Mouse (Mus musculus): ENCODE results near the gene Gan. TPM values are rescaled to one million over a fixed set of nuclear protein-coding genes. Genes with fewer than 3 reads are reported as not detected.

Gan gene
- total and polyA plus RNA-seq, 2 experiments from 2014 or later, result 4.8 to 13.6 TPM

DNA sequence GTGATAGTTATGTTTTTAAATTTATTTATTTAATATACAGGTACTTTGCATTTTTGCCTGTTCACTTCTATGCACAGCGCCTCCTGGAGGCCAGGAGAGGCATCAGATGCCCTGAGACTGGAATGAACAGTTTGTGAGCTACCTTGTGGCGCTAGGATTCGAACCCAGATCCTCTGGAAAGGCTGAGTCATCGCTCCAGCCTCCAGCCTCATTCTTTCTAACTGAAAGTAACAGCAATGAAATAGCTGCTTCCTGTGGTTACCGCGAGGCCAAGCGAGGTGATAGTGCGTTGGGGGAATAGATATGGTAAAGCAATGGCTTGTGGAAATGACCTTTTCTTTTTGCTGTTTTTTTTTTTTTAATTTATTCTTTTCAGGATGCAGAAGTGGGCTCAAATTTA, 30.9 kb upstream of the Gan start:
- Histone ChIP-seq H3K4me3 (ENCODE audit: low read depth, low read length) (no peak overlapping the region), H3K27me3 (ENCODE audit: insufficient read depth, low read length) (no peaks in the 10 kb centered on the region), H3K4me2 (ENCODE audit: low read depth) (no peak overlapping the region), H3K27ac (ENCODE audit: low read depth, low read length) (no peak overlapping the region), H3K9me3 (ENCODE audit: low read length) (no peaks in the 10 kb centered on the region), H3K4me1 (ENCODE audit: insufficient read depth) (no peaks in the 10 kb centered on the region), H3K36me3 (ENCODE audit: insufficient read depth) (no peaks in the 10 kb centered on the region), H3K9ac (no peak overlapping the region)
- DNase-seq (no peak), ATAC-seq (no peak)
- no peak for TF ChIP-seq CTCF (IDR thresholded peaks at IDR 0.05; ENCODE audit: low read depth)
- 86% methylated on average over 8 of the region's 8 CpGs for WGBS

DNA sequence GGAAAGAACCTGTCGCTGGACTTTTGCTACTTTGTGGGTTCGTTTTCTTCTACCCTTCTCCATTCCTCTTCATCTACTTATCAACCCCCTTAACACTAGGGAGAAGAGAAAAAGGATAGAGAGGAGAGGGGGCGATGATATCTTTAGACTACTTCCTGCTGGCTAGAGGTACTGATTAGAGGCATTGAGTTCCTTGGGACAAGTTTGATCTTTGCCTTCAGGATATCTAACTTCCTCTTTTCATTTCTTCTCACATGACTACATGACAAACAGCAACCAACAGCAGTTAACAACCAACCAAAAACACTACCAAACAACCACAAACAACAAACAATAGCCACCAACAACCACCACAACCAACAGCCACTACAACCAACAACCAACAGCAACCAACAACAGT, 24.2 kb upstream of the Gan start:
- no peak overlapping the region for H3K4me2 ChIP-seq (ENCODE audit: low read depth)
- DNase-seq (no peak), ATAC-seq (no peak)
- no peak for TF ChIP-seq CTCF (IDR thresholded peaks at IDR 0.05; ENCODE audit: low read depth)
- WGBS, result 82% methylated on average over 3 of the region's 3 CpGs
- H3K27me3 ChIP-seq (ENCODE audit: insufficient read depth, low read length), result no peaks in the 10 kb centered on the region
- H3K27ac ChIP-seq (ENCODE audit: low read depth, low read length), result no peak overlapping the region
- H3K36me3 ChIP-seq (ENCODE audit: insufficient read depth), result no peaks in the 10 kb centered on the region
- no peak overlapping the region for H3K4me3 ChIP-seq (ENCODE audit: low read depth, low read length)
- no peaks in the 10 kb centered on the region for H3K4me1 ChIP-seq (ENCODE audit: insufficient read depth)
- no peaks in the 10 kb centered on the region for H3K9me3 ChIP-seq (ENCODE audit: low read length)
- no peak overlapping the region for H3K9ac ChIP-seq

- Histone ChIP-seq H3K27me3 (ENCODE audit: insufficient read depth, low read length) (no peaks in the 10 kb centered on the region), H3K4me2 (ENCODE audit: low read depth) (no peak overlapping the region), H3K4me1 (ENCODE audit: insufficient read depth) (no peaks in the 10 kb centered on the region), H3K9me3 (ENCODE audit: low read length) (no peaks in the 10 kb centered on the region), H3K4me3 (ENCODE audit: low read depth, low read length) (no peak overlapping the region), H3K36me3 (ENCODE audit: insufficient read depth) (no peaks in the 10 kb centered on the region), H3K27ac (ENCODE audit: low read depth, low read length) (no peak overlapping the region), H3K9ac (no peak overlapping the region)
- WGBS, result 32% methylated on average over 4 of the region's 4 CpGs
- no peak for TF ChIP-seq CTCF (IDR thresholded peaks at IDR 0.05; ENCODE audit: low read depth)
- ATAC-seq (no peak), DNase-seq (no peak)
Observed at GRCm38 (mm10) chr8:117136351-117136750, 21.6 kb upstream of the Gan start.

- no peaks in the 10 kb centered on the region for H3K9me3 ChIP-seq (ENCODE audit: low read length)
- no peak overlapping the region for H3K27ac ChIP-seq (ENCODE audit: low read depth, low read length)
- TF ChIP-seq CTCF (IDR thresholded peaks at IDR 0.05; ENCODE audit: low read depth), result no peak
- no peak overlapping the region for H3K4me3 ChIP-seq (ENCODE audit: low read depth, low read length)
- WGBS, result 72% methylated on average over 2 of the region's 2 CpGs
- ATAC-seq (no peak), DNase-seq (no peak)
- H3K27me3 ChIP-seq (ENCODE audit: insufficient read depth, low read length), result no peaks in the 10 kb centered on the region
- H3K4me2 ChIP-seq (ENCODE audit: low read depth), result no peak overlapping the region
- H3K4me1 ChIP-seq (ENCODE audit: insufficient read depth), result no peaks in the 10 kb centered on the region
- H3K9ac ChIP-seq, result no peak overlapping the region
- H3K36me3 ChIP-seq (ENCODE audit: insufficient read depth), result no peaks in the 10 kb centered on the region
Observed at GRCm38 (mm10) chr8:117136763-117137162, 21.2 kb upstream of the Gan start.

- 72% methylated on average over 11 of the region's 11 CpGs for WGBS
- no peak for ATAC-seq
- Histone ChIP-seq H3K4me1 (ENCODE audit: insufficient read depth) (no peaks in the 10 kb centered on the region), H3K36me3 (ENCODE audit: insufficient read depth) (no peaks in the 10 kb centered on the region), H3K4me2 (ENCODE audit: low read depth) (no peak overlapping the region), H3K27ac (ENCODE audit: low read depth, low read length) (no peak overlapping the region), H3K4me3 (ENCODE audit: low read depth, low read length) (no peak overlapping the region), H3K9ac (no peak overlapping the region), H3K9me3 (ENCODE audit: low read length) (no peaks in the 10 kb centered on the region), H3K27me3 (ENCODE audit: insufficient read depth, low read length) (no peaks in the 10 kb centered on the region; the same call in 1 of the 2 replicates)
- no peak for TF ChIP-seq CTCF (IDR thresholded peaks at IDR 0.05; ENCODE audit: low read depth)
- DNase-seq, result no peak
Observed at GRCm38 (mm10) chr8:117137357-117137756, 20.6 kb upstream of the Gan start.

DNA sequence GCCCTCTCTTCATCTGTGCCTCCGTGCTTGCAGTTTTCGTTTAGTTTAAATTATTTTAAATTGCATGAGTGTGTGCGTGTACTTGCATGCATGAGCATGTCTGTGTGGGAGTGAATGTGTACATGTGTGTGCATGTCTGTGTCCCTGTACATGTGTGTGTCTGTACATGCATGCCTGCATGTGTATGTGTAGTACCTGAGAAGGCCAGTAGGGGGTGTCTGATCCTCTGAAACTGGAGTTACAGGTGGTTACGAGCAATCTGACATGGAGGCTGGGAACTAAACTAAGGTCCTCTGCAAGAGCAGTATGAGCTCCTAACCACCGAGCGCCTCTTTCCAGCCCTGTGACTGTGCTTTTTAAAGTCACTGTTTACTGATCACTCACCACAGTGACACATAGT, 9.4 kb upstream of the Gan start:
- DNase-seq (no peak), ATAC-seq (no peak)
- no peaks in the 10 kb centered on the region for H3K9me3 ChIP-seq (ENCODE audit: low read length)
- 93% methylated on average over 6 of the region's 6 CpGs for WGBS
- H3K27me3 ChIP-seq (ENCODE audit: insufficient read depth, low read length), result no peaks in the 10 kb centered on the region
- H3K4me1 ChIP-seq (ENCODE audit: insufficient read depth), result no peaks in the 10 kb centered on the region
- H3K36me3 ChIP-seq (ENCODE audit: insufficient read depth), result no peaks in the 10 kb centered on the region
- H3K4me2 ChIP-seq (ENCODE audit: low read depth), result no peak overlapping the region
- H3K27ac ChIP-seq (ENCODE audit: low read depth, low read length), result no peak overlapping the region
- TF ChIP-seq CTCF (IDR thresholded peaks at IDR 0.05; ENCODE audit: low read depth), result peak; percentile 35; the same call in 1 of the 2 replicates
- H3K9ac ChIP-seq, result no peak overlapping the region
- H3K4me3 ChIP-seq (ENCODE audit: low read depth, low read length), result no peak overlapping the region

DNA sequence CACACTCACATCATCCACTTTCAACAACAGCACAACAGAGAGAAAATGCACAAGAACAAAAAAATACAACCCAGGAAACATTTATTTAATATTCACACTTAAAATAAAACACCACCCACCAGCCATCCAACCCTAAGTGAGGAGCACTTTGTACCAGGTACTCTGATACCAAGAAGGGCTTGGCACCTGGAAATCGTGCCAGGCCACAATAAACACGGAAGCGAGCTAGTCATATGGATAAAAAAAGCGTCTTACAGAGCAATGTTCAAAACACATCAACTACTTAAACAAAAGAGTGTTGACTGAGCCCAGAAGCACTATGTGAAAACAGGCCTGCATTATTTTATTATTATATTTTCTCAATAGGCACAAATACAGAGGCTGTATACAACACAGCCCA, 1.8 kb upstream of the Gan start:
- Histone ChIP-seq H3K4me2 (ENCODE audit: low read depth) (no peak overlapping the region), H3K4me1 (ENCODE audit: insufficient read depth) (peaks cover 21% of the 10 kb centered on the region), H3K27ac (ENCODE audit: low read depth, low read length) (no peak overlapping the region), H3K9ac (no peak overlapping the region), H3K36me3 (ENCODE audit: insufficient read depth) (no peaks in the 10 kb centered on the region), H3K4me3 (ENCODE audit: low read depth, low read length) (no peak overlapping the region), H3K27me3 (ENCODE audit: insufficient read depth, low read length) (no peaks in the 10 kb centered on the region; the same call in 1 of the 2 replicates), H3K9me3 (ENCODE audit: low read length) (no peaks in the 10 kb centered on the region)
- ATAC-seq (no peak), DNase-seq (no peak)
- no peak for TF ChIP-seq CTCF (IDR thresholded peaks at IDR 0.05; ENCODE audit: low read depth)
- 90% methylated on average over 4 of the region's 4 CpGs for WGBS
